Mouse (Mus musculus): ENCODE measurements at regions not wholly inside any gene's neighbourhood (a gene's known extent, or its start where the extent isn't known, plus 50 kb on each side); places are given as distances from the start of the nearest gene placed in this dataset.
"Not testable (repeated sequence)": the region's sequence is repeated elsewhere in the genome, so short reads cannot be mapped to it uniquely, and the experiment has no call there.

DNA sequence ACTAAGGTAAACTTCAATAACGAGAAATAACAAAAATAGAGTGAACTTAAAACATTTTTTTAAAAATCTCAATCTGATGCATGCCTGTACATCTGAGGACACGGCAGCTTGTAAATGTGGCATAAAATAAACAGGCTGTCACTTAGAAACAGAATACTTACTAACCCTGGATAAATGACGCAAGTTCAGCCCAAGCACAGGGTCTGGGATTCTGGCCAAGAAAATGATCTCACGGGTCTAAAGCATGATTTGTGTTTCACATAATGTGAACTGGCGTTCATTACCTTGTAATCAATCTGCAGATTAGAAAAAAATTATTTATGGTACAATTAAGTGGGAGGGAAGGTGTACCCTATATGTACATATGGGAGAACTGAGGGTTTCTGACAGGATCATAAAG is 512.1 kb upstream of the Vrk2 start:
- no peak for DNase-seq
- WGBS = 79% methylated on average over 5 of the region's 5 CpGs

DNA sequence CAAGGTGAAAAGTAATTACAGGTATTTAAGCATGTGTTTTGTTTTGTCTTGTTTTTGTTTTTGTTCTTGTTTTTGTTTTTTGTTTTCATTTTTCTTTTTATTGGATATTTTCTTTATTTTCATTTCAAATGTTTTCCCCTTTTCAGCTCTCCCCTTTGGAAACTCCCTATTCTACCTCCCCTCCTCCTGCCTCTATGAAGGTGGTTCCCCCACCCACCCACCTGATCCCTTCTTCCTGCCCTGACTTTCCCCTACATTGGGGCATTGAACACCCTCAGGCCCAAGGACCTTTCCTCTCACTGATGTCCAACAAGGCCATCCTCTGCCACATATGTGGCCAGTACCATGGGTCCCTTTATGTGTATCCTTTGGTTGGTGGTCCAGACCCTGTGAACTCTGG is 509.1 kb upstream of the Vrk2 start:
- Histone ChIP-seq H3K27ac (replicated peaks; ENCODE audit: low read depth, low read length) (no peak overlapping the region), H3K4me2 (ENCODE audit: low read length) (no peak overlapping the region), H3K9me3 (ENCODE audit: control insufficient read depth, low read length) (no peaks in the 10 kb centered on the region), H3K4me3 (replicated peaks; ENCODE audit: low read depth, low read length) (no peak overlapping the region), H3K9ac (replicated peaks; ENCODE audit: low read length) (no peak overlapping the region), H3K36me3 (ENCODE audit: control insufficient read depth, insufficient read depth, low read length) (no peaks in the 10 kb centered on the region), H3K4me1 (ENCODE audit: control insufficient read depth, insufficient read depth, low read length) (no peaks in the 10 kb centered on the region), H3K27me3 (ENCODE audit: control insufficient read depth, insufficient read depth, low read length) (no peaks in the 10 kb centered on the region)
- DNase-seq (no peak), ATAC-seq (ENCODE audit: low FRiP score, low TSS enrichment) (no peak)

More for the DNA sequence above, 512.1 kb upstream of the Vrk2 start:
- no peak for ATAC-seq (ENCODE audit: low FRiP score, low TSS enrichment)
- Histone ChIP-seq H3K4me3 (replicated peaks; ENCODE audit: low read depth, low read length) (no peak overlapping the region), H3K27me3 (ENCODE audit: control insufficient read depth, insufficient read depth, low read length) (no peaks in the 10 kb centered on the region), H3K4me2 (ENCODE audit: low read length) (no peak overlapping the region), H3K36me3 (ENCODE audit: control insufficient read depth, insufficient read depth, low read length) (no peaks in the 10 kb centered on the region), H3K9ac (replicated peaks; ENCODE audit: low read length) (no peak overlapping the region), H3K9me3 (ENCODE audit: control insufficient read depth, low read length) (no peaks in the 10 kb centered on the region), H3K27ac (replicated peaks; ENCODE audit: low read depth, low read length) (no peak overlapping the region), H3K4me1 (ENCODE audit: control insufficient read depth, insufficient read depth, low read length) (no peaks in the 10 kb centered on the region)

DNA sequence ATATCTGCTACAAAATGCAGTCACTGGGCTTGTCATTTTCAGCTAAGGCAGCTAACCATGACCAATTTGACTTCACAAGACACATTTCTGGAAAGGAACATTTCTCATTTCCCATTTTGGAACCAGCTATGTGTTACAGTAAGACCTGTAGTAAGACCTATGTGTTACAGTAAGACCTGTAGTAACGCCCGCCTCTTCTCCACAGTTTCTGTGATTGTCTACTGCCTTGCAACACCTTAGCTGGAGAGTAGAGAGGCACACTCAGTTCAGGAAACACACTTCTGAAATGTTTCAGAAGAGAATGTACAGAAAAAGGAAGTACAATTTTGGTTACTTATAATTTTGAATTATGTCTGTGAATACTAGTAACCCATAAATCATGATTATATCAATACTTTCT is 508.2 kb upstream of the Vrk2 start:
- Histone ChIP-seq H3K27me3 (ENCODE audit: control insufficient read depth, insufficient read depth, low read length) (no peaks in the 10 kb centered on the region), H3K4me3 (replicated peaks; ENCODE audit: low read depth, low read length) (no peak overlapping the region), H3K36me3 (ENCODE audit: control insufficient read depth, insufficient read depth, low read length) (no peaks in the 10 kb centered on the region), H3K9ac (replicated peaks; ENCODE audit: low read length) (no peak overlapping the region), H3K9me3 (ENCODE audit: control insufficient read depth, low read length) (no peaks in the 10 kb centered on the region), H3K4me2 (ENCODE audit: low read length) (no peak overlapping the region), H3K27ac (replicated peaks; ENCODE audit: low read depth, low read length) (no peak overlapping the region), H3K4me1 (ENCODE audit: control insufficient read depth, insufficient read depth, low read length) (no peaks in the 10 kb centered on the region)
- WGBS = 97% methylated on average over 2 of the region's 2 CpGs
- DNase-seq = no peak
- no peak for ATAC-seq (ENCODE audit: low FRiP score, low TSS enrichment)

DNA sequence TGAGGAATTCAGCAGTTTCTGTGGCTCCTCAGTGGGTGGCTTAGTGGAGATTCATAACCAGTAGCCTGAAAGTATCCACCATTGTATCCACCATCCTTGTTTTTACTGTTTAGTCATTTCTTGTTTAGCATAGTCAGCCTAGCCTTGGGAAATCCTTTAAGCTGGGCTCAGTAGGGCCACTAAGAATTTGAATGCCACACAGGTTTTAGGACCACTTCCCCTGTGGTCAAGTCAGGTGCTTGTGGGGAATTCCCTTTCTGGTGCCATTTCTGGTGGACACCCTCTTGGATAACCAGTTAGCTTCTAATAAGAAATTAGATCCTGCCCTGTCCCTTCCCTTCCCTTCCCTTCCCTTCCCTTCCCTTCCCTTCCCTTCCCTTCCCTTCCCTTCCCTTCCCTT is 502.8 kb upstream of the Vrk2 start:
- Histone ChIP-seq H3K4me2 (ENCODE audit: low read length) (no peak overlapping the region), H3K27me3 (ENCODE audit: control insufficient read depth, insufficient read depth, low read length) (no peaks in the 10 kb centered on the region), H3K27ac (replicated peaks; ENCODE audit: low read depth, low read length) (no peak overlapping the region)

DNA sequence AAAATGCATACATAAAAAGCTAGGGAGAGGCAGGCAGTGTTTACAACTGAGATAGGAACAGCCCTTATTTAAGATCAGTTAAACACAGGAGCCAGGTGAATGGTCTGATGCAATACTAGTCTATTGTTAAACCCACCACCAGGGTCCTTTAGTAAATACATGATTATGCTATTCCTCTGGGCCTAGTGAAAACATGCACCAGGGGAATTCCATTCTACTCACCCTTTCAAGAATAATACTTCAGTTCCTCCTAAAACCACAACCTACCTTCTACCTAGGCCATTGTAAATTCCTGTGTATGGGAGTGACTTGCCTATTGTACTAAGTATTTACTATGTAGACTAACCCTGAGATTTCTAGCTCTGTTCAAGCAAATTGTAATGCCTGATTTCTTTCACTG is 501.7 kb upstream of the Vrk2 start:
- H3K36me3 ChIP-seq (ENCODE audit: control insufficient read depth, insufficient read depth, low read length); H3K9ac ChIP-seq (replicated peaks; ENCODE audit: low read length); H3K4me3 ChIP-seq (replicated peaks; ENCODE audit: low read depth, low read length); ATAC-seq (ENCODE audit: low FRiP score, low TSS enrichment); H3K9me3 ChIP-seq (ENCODE audit: control insufficient read depth, low read length); H3K27me3 ChIP-seq (ENCODE audit: control insufficient read depth, insufficient read depth, low read length); H3K4me1 ChIP-seq (ENCODE audit: control insufficient read depth, insufficient read depth, low read length); DNase-seq; H3K27ac ChIP-seq (replicated peaks; ENCODE audit: low read depth, low read length); H3K4me2 ChIP-seq (ENCODE audit: low read length): not testable (repeated sequence)

More for the DNA sequence above, 502.8 kb upstream of the Vrk2 start:
- Histone ChIP-seq H3K36me3 (ENCODE audit: control insufficient read depth, insufficient read depth, low read length) (no peaks in the 10 kb centered on the region), H3K4me1 (ENCODE audit: control insufficient read depth, insufficient read depth, low read length) (no peaks in the 10 kb centered on the region), H3K9me3 (ENCODE audit: control insufficient read depth, low read length) (no peaks in the 10 kb centered on the region), H3K4me3 (replicated peaks; ENCODE audit: low read depth, low read length) (no peak overlapping the region), H3K9ac (replicated peaks; ENCODE audit: low read length) (no peak overlapping the region)
- DNase-seq (no peak), ATAC-seq (ENCODE audit: low FRiP score, low TSS enrichment) (no peak)

DNA sequence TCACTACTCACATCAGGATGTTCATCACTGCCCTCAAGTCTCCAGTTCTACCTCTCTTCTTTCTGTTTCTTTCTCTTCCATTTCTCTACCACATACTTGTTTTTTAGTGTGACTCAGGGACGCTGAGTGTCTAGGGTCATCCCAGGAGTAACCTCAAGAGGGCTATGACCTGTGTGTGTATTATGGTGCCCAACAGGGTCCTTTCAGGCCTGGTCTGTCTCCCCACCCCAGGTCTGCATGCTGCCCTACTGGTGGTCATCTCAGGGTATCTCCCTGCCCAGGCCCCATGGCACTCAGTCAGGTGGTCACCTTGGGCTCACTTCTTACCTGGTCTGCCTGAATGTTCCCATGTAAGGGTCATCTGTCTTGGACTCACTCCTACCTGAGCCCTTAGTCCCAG is 492.7 kb upstream of the Vrk2 start:
- H3K4me2 ChIP-seq (ENCODE audit: low read length) = no peak overlapping the region
- H3K4me1 ChIP-seq (ENCODE audit: control insufficient read depth, insufficient read depth, low read length) = no peaks in the 10 kb centered on the region
- no peak overlapping the region for H3K4me3 ChIP-seq (replicated peaks; ENCODE audit: low read depth, low read length)
- DNase-seq (no peak), ATAC-seq (ENCODE audit: low FRiP score, low TSS enrichment) (peak; percentile 49; the same call in 1 of the 2 replicates)
- WGBS = 79% methylated on average over 1 of the region's 1 CpGs
- H3K27me3 ChIP-seq (ENCODE audit: control insufficient read depth, insufficient read depth, low read length) = no peaks in the 10 kb centered on the region
- H3K9ac ChIP-seq (replicated peaks; ENCODE audit: low read length) = no peak overlapping the region
- no peak overlapping the region for H3K27ac ChIP-seq (replicated peaks; ENCODE audit: low read depth, low read length)
- H3K9me3 ChIP-seq (ENCODE audit: control insufficient read depth, low read length) = no peaks in the 10 kb centered on the region
- no peaks in the 10 kb centered on the region for H3K36me3 ChIP-seq (ENCODE audit: control insufficient read depth, insufficient read depth, low read length)

DNA sequence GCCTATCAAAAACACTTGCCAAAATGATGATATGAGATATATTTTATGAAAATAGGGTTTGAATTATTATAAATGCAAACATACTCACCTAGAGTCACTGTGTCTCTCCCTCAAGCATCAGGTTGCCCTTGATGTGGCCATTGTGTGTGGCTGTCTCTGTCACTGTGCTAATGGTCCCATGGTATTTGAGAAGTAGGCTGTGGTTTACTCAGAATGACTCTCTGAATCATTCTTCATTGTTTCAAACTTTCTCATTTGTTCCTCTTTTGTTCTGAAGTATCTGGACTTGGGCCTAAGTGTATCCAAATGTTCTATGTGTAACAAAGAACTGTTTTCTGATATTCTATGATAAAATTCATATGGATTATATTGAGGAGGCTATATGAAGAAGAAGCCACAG is 487.4 kb upstream of the Vrk2 start:
- no peaks in the 10 kb centered on the region for H3K9me3 ChIP-seq (ENCODE audit: control insufficient read depth, low read length)
- DNase-seq (no peak), ATAC-seq (ENCODE audit: low FRiP score, low TSS enrichment) (no peak)
- H3K27ac ChIP-seq (replicated peaks; ENCODE audit: low read depth, low read length) = no peak overlapping the region
- H3K4me3 ChIP-seq (replicated peaks; ENCODE audit: low read depth, low read length) = no peak overlapping the region
- H3K4me1 ChIP-seq (ENCODE audit: control insufficient read depth, insufficient read depth, low read length) = no peaks in the 10 kb centered on the region
- no peaks in the 10 kb centered on the region for H3K36me3 ChIP-seq (ENCODE audit: control insufficient read depth, insufficient read depth, low read length)
- H3K27me3 ChIP-seq (ENCODE audit: control insufficient read depth, insufficient read depth, low read length) = no peaks in the 10 kb centered on the region
- H3K9ac ChIP-seq (replicated peaks; ENCODE audit: low read length) = no peak overlapping the region
- H3K4me2 ChIP-seq (ENCODE audit: low read length) = no peak overlapping the region

DNA sequence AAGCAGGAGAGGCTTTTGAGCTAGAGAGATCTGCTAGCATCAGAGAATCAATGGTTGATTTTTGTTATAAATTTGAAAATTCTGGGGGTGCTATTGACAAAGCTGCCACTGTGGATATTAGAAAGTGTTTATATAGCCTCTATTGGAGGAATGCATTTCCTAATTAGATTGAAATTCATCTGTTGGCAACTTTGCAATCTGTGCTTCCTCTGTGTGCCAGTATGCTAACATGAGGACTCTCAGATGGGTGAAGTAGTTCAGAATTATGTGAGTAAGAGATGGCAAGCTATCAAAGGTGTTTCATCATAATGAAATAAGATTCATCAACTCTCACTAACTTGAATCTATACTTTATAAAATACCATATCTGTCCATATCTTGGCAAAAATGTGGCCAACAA is 476.6 kb upstream of the Vrk2 start:
- H3K27ac ChIP-seq (replicated peaks; ENCODE audit: low read depth, low read length) = no peak overlapping the region
- no peak overlapping the region for H3K4me3 ChIP-seq (replicated peaks; ENCODE audit: low read depth, low read length)
- H3K27me3 ChIP-seq (ENCODE audit: control insufficient read depth, insufficient read depth, low read length) = no peaks in the 10 kb centered on the region
- H3K9me3 ChIP-seq (ENCODE audit: control insufficient read depth, low read length) = no peaks in the 10 kb centered on the region
- H3K4me2 ChIP-seq (ENCODE audit: low read length) = no peak overlapping the region
- no peak overlapping the region for H3K9ac ChIP-seq (replicated peaks; ENCODE audit: low read length)
- no peak for ATAC-seq (ENCODE audit: low FRiP score, low TSS enrichment)
- no peaks in the 10 kb centered on the region for H3K36me3 ChIP-seq (ENCODE audit: control insufficient read depth, insufficient read depth, low read length)
- no peak for DNase-seq
- no peaks in the 10 kb centered on the region for H3K4me1 ChIP-seq (ENCODE audit: control insufficient read depth, insufficient read depth, low read length)

DNA sequence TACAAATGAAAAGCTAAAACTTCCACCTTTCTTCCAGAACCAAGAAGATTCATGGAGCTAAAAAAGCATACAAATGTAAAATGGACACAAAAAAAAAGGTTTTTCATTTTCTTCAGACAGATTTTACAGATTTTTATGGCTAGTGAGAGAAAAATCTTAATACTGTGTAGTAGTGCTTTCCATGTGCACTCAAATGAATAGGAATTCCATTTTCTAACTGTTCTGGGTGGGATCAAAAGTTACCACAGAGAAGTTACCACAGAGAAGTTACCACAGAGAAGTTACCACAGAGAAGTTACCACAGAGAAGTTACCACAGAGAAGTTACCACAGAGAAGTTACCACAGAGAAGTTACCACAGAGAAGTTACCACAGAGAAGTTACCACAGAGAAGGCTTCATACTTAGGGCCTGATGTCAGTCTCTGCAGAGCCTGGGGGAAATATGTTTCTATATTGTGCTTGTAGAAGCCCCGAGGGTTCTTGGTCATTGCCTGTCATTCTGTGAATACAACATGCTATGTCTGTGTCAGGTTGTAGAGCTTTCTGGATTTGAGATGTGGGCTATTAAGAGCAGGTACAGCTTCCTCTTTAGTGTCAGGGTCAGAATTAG is 433.5 kb upstream of the Vrk2 start:
- no peaks in the 10 kb centered on the region for H3K9me3 ChIP-seq (ENCODE audit: control insufficient read depth, low read length)
- no peak overlapping the region for H3K4me2 ChIP-seq (ENCODE audit: low read length)
- no peak overlapping the region for H3K4me3 ChIP-seq (replicated peaks; ENCODE audit: low read depth, low read length)
- H3K36me3 ChIP-seq (ENCODE audit: control insufficient read depth, insufficient read depth, low read length) = no peaks in the 10 kb centered on the region
- DNase-seq (no peak), ATAC-seq (ENCODE audit: low FRiP score, low TSS enrichment) (no peak)
- H3K27ac ChIP-seq (replicated peaks; ENCODE audit: low read depth, low read length) = no peak overlapping the region
- no peak overlapping the region for H3K9ac ChIP-seq (replicated peaks; ENCODE audit: low read length)
- H3K27me3 ChIP-seq (ENCODE audit: control insufficient read depth, insufficient read depth, low read length) = no peaks in the 10 kb centered on the region
- 89% methylated on average over 1 of the region's 1 CpGs for WGBS
- H3K4me1 ChIP-seq (ENCODE audit: control insufficient read depth, insufficient read depth, low read length) = no peaks in the 10 kb centered on the region
